Mouse (Mus musculus): ENCODE measurements around the gene Litaf. TPM values are rescaled to one million over a fixed set of nuclear protein-coding genes. Genes with fewer than 3 reads are reported as not detected.

The Litaf gene
- polyA plus RNA-seq, 1 experiment from 2014 or later, result 122 TPM

DNA sequence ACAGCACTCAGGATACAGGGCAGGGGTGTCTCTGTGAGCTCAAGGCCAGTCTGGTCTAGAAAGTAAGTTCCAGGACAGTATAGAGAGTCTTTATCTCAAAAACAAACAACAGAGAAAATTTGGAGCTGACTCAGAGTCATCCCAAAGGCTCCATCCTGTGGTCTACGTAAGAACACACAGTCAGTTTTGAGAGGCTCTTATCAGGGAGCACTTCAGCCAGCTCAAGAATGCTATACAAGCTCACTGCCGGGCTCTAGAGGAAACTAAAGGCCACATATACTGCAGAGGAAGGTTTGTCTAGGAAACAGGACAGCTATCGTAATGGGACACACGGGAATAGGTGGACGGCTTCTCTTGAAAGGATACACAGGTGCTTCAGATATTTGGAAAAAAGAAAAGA is 122.7 kb downstream of the Litaf start:
- no peaks in the 10 kb centered on the region for H3K27me3 ChIP-seq
- no peak overlapping the region for H3K27ac ChIP-seq
- 57% methylated on average over 5 of the region's 5 CpGs for WGBS
- H3K36me3 ChIP-seq, result no peaks in the 10 kb centered on the region
- no peak for ATAC-seq (replicated peaks; ENCODE audit: low FRiP score)
- no peak overlapping the region for H3K9ac ChIP-seq
- H3K4me3 ChIP-seq (replicated peaks), result no peak overlapping the region
- H3K9me3 ChIP-seq (replicated peaks), result no peaks in the 10 kb centered on the region
- H3K4me2 ChIP-seq, result no peak overlapping the region
- no peaks in the 10 kb centered on the region for H3K4me1 ChIP-seq

DNA sequence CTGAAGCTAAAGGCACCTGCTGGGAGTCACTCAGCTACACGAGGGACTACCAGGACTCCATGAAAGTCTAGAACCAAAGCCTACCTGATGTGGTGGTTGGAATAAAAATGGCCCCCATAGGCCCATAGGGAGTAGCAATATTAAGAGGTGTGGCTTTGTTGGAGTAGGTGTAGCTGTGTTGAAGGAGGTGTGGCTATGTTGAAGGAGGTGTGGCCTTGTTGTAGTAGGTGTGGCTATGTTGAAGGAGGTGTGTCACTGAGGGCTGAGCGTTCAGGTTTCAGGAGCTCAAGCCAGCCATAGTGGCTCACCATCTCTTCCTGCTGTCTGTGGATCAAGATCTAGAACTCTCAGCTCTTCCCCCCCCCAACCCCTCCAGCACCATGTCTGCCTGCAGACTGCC is 125.3 kb downstream of the Litaf start:
- no peak overlapping the region for H3K4me2 ChIP-seq
- peaks cover 5% of the 10 kb centered on the region; the same call in 1 of the 2 replicates for H3K4me1 ChIP-seq
- H3K9ac ChIP-seq, result no peak overlapping the region
- no peaks in the 10 kb centered on the region for H3K9me3 ChIP-seq (replicated peaks)
- ATAC-seq (replicated peaks; ENCODE audit: low FRiP score), result no peak
- H3K27me3 ChIP-seq, result no peaks in the 10 kb centered on the region
- no peak overlapping the region for H3K27ac ChIP-seq
- no peak overlapping the region for H3K4me3 ChIP-seq (replicated peaks)
- no peaks in the 10 kb centered on the region for H3K36me3 ChIP-seq
- WGBS, result 79% methylated on average over 2 of the region's 2 CpGs

DNA sequence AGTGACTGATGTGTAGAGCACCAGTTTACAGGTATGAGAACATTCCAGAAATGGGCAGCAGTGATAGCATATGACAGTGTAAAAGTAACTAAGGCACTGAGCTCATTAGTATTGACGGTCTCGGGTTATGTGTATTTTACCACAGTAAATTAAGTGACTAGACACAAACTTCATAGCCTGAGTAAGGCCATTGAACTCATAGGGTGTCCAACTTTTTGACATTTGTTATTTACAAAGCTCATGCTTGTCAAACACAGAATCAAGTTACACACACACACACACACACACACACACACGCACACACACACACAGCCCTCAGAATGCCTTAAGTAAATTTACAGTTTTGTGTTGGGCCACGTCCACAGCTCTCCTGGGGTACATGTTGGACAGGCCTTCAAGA is 126.0 kb downstream of the Litaf start:
- Histone ChIP-seq H3K27ac (no peak overlapping the region), H3K4me2 (no peak overlapping the region), H3K4me1 (peaks cover 5% of the 10 kb centered on the region; the same call in 1 of the 2 replicates), H3K27me3 (no peaks in the 10 kb centered on the region), H3K9me3 (replicated peaks) (no peaks in the 10 kb centered on the region), H3K9ac (no peak overlapping the region), H3K36me3 (no peaks in the 10 kb centered on the region), H3K4me3 (replicated peaks) (no peak overlapping the region)
- ATAC-seq (replicated peaks; ENCODE audit: low FRiP score), result no peak
- 85% methylated on average over 4 of the region's 4 CpGs for WGBS

DNA sequence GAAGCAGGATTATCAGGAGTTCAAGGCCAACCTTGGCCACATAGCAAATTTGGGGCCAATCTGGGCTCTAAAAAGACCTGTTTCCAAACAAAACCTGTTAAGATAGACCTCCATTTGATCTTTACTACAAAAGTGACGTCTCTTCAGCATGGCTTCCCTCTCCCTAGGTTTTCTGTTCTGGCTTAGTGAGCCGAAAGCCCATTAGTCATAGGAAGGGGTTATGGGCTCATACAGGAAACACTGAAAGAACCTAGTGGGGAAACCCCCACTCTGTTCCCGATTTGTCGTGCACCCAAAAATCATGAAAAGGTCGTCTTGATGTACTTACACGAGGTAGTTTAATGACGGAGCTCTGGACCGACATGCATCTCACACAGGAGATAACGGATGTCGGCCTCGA is 128.5 kb downstream of the Litaf start:
- H3K9me3 ChIP-seq (replicated peaks), result no peaks in the 10 kb centered on the region
- peaks cover 5% of the 10 kb centered on the region; the same call in 1 of the 2 replicates for H3K4me1 ChIP-seq
- H3K4me3 ChIP-seq (replicated peaks), result no peak overlapping the region
- H3K36me3 ChIP-seq, result no peaks in the 10 kb centered on the region
- no peak overlapping the region for H3K27ac ChIP-seq
- WGBS, result 83% methylated on average over 11 of the region's 11 CpGs
- no peak overlapping the region for H3K9ac ChIP-seq
- ATAC-seq (replicated peaks; ENCODE audit: low FRiP score), result no peak
- no peaks in the 10 kb centered on the region for H3K27me3 ChIP-seq
- no peak overlapping the region for H3K4me2 ChIP-seq

DNA sequence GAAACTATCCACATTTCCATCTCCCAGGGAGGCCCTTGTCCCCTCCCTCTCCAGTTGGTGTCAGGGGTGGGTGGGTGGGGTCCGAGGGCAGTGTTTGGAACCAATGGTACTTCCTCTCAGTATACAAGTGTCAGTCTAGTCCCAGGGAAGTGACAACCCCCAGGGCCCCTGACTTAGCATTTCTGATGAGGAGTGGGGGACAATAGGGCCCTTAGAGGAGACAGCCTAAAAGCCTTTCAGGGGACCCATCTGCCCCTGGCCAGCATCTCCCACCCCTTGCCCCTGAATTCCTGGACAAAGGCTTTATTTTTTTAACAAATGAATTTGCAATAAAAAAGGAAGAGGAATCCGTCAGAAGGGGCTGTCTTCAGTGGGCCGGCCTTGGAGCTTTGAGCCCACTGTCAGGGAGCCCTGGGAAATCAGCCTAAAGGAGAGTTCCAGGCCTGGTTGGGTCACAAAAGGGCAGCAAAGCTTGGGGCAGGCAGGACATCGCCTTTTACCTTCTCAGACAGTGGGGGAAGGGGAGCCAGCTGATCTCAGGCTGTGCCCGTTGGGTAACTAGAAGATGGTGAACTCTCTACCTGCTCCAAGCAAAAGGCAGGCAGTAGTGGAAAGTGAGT is 129.1 kb downstream of the Litaf start:
- ATAC-seq (replicated peaks; ENCODE audit: low FRiP score), result no peak
- Histone ChIP-seq H3K4me1 (peaks cover 5% of the 10 kb centered on the region; the same call in 1 of the 2 replicates), H3K36me3 (no peaks in the 10 kb centered on the region), H3K4me3 (replicated peaks) (no peak overlapping the region), H3K9me3 (replicated peaks) (no peaks in the 10 kb centered on the region), H3K27me3 (no peaks in the 10 kb centered on the region), H3K4me2 (no peak overlapping the region), H3K27ac (no peak overlapping the region), H3K9ac (no peak overlapping the region)
- 56% methylated on average over 5 of the region's 5 CpGs for WGBS

DNA sequence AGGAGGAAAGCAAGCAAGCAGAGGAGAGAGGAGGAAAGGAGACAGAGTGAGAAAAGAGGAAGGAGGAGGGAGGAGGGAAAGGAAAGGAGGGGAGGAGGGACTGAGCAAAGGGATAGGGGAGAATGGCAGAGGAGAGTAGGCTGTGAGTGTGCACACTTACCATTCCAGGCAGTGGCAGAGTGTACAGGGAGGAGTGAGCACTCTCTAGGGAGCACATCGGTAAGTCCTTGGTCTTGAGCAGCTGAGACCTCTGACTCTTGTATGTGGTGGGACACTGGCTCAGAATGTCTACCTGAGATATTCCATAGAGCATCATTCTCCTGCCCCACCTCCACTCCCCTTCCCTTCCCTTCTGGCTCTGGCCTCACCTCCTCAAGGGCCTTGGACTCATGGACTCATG is 131.9 kb downstream of the Litaf start:
- H3K9me3 ChIP-seq (replicated peaks), result no peaks in the 10 kb centered on the region
- H3K27ac ChIP-seq, result no peak overlapping the region
- H3K27me3 ChIP-seq, result no peaks in the 10 kb centered on the region
- 90% methylated on average over 1 of the region's 1 CpGs for WGBS
- H3K4me2 ChIP-seq, result no peak overlapping the region
- no peak for ATAC-seq (replicated peaks; ENCODE audit: low FRiP score)
- no peaks in the 10 kb centered on the region for H3K36me3 ChIP-seq
- no peak overlapping the region for H3K9ac ChIP-seq
- peaks cover 5% of the 10 kb centered on the region; the same call in 1 of the 2 replicates for H3K4me1 ChIP-seq
- H3K4me3 ChIP-seq (replicated peaks), result no peak overlapping the region

DNA sequence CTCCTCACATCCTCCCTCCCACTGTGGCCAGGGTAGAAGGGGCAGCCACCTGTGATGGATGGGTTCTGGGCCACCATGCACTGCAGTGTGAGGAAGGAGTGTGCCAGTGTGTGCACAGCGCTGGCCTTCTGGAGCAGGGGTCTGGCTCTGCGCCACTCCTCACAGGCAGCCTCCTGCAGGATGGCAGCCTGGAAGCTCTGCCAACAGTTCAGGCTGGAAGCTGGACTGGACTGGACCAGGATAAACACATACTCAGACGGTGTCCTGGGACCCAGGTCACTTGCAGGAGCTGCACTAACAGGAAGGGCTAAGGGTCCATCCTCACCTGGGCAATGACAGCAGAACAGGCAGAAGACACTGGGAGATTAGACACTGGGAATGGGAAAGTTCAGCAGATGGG is 132.6 kb downstream of the Litaf start:
- ATAC-seq (replicated peaks; ENCODE audit: low FRiP score), result 0 out of 2 replicates have a peak, but pooled peaks have one; percentile 6
- Histone ChIP-seq H3K9me3 (replicated peaks) (no peaks in the 10 kb centered on the region), H3K4me1 (peaks cover 5% of the 10 kb centered on the region; the same call in 1 of the 2 replicates), H3K4me2 (no peak overlapping the region), H3K27me3 (no peaks in the 10 kb centered on the region), H3K27ac (no peak overlapping the region), H3K4me3 (replicated peaks) (no peak overlapping the region), H3K9ac (no peak overlapping the region), H3K36me3 (no peaks in the 10 kb centered on the region)
- WGBS, result 84% methylated on average over 3 of the region's 3 CpGs

DNA sequence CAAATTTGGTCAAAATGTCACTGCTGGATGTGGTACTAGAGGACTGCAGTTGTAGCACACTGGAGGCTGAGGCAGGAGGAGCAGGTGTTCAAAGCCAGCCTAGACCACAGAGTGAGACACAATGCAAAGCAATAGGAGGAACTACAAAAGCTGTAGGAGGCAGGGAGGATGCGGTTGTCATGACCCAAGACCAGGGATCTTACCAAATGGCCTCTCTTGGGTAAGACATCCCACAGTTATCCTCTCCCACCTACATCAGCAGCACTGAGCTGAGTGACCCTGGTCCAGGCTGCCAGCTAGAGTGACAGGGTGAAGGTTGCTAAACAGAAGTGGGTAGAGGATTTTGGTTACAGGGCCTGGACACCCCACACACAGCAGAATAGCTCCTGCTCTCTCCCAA is 138.9 kb downstream of the Litaf start:
- Histone ChIP-seq H3K4me2 (no peak overlapping the region), H3K4me3 (replicated peaks) (no peak overlapping the region), H3K9me3 (replicated peaks) (no peaks in the 10 kb centered on the region), H3K27me3 (no peaks in the 10 kb centered on the region), H3K9ac (no peak overlapping the region), H3K36me3 (no peaks in the 10 kb centered on the region), H3K27ac (no peak overlapping the region), H3K4me1 (no peaks in the 10 kb centered on the region)
- 88% methylated on average over 1 of the region's 1 CpGs for WGBS
- no peak for ATAC-seq (replicated peaks; ENCODE audit: low FRiP score)

DNA sequence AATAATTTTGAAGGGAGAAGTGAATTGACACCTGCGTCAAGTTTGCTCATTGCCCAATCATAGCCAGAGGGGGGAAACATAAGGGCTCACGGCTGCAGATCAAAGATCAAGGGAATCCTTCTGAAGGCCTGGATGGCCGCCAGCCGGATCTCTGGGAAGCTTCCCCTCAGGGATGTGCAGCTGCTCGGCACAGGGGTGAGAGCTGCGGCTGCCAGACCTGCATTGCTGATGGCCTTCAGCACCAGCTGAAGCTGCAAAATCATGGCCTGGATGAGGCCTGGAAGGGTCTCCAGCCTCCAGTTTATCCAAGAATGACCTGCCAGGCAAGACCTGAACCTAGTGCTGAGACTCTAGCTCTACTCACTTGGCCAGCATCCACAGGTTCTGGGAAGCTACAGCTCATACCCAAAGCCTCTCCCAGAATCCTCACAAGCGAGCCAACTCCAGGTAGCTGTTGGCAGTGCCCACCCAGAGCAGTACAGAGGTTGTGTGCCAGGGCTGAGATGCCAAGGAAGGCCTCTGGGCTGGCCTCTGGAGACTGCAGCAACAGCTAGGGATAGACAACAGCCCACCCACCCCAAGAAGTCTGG is 140.3 kb downstream of the Litaf start:
- Histone ChIP-seq H3K27ac (no peak overlapping the region), H3K4me3 (replicated peaks) (no peak overlapping the region), H3K27me3 (no peaks in the 10 kb centered on the region), H3K4me1 (no peaks in the 10 kb centered on the region), H3K4me2 (no peak overlapping the region), H3K9me3 (replicated peaks) (no peaks in the 10 kb centered on the region), H3K9ac (no peak overlapping the region), H3K36me3 (no peaks in the 10 kb centered on the region)
- WGBS, result 40% methylated on average over 7 of the region's 7 CpGs
- no peak for ATAC-seq (replicated peaks; ENCODE audit: low FRiP score)

DNA sequence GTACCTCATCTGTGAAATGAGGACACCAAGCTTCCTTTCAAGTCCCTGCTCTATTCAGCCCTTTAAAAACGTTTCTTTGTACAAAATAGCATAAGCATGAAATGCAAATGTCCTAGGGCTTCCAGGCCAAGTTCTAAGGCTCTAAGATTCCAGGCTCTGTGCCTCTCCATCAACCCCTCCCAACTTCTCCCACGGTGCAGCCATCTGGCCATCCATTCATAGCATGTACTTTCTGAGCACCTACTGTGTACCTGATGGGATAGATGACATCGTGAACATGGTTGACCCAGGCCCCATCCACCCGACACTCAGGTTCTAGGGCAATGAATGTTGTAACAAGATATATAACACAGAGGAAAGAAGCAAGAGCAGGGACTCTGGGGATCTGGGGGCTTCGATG is 142.4 kb downstream of the Litaf start:
- ATAC-seq (replicated peaks; ENCODE audit: low FRiP score), result no peak
- WGBS, result 69% methylated on average over 5 of the region's 5 CpGs
- no peaks in the 10 kb centered on the region for H3K27me3 ChIP-seq

DNA sequence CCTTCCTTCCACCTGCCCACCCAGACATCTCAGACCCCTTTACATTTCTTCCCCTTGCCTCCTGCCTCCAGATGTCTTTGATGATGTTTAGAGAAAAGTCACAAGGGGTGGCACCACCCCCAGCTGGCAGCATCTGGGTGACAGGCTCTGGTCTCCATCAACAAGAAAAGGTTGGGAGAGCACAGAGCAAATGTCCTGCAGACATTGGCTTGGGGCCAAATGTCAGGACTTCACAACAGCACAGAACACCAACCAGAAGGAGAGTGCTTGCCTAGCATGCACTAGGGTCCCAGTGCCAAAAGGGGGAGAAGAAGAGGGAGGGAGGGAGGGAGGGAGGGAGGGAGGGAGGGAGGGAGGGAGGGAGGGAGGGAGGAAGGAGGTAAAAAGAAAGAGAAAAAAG is 146.1 kb downstream of the Litaf start:
- no peak overlapping the region for H3K4me3 ChIP-seq (replicated peaks)
- no peak overlapping the region for H3K27ac ChIP-seq
- no peak for ATAC-seq (replicated peaks; ENCODE audit: low FRiP score)
- no peaks in the 10 kb centered on the region for H3K27me3 ChIP-seq
- no peaks in the 10 kb centered on the region for H3K4me1 ChIP-seq
- H3K9ac ChIP-seq, result no peak overlapping the region
- no peak overlapping the region for H3K4me2 ChIP-seq
- no peaks in the 10 kb centered on the region for H3K36me3 ChIP-seq
- H3K9me3 ChIP-seq (replicated peaks), result no peaks in the 10 kb centered on the region

More for the DNA sequence above, 142.4 kb downstream of the Litaf start:
- Histone ChIP-seq H3K9ac (no peak overlapping the region), H3K36me3 (no peaks in the 10 kb centered on the region), H3K27ac (no peak overlapping the region), H3K4me1 (no peaks in the 10 kb centered on the region), H3K4me2 (no peak overlapping the region), H3K9me3 (replicated peaks) (no peaks in the 10 kb centered on the region), H3K4me3 (replicated peaks) (no peak overlapping the region)

DNA sequence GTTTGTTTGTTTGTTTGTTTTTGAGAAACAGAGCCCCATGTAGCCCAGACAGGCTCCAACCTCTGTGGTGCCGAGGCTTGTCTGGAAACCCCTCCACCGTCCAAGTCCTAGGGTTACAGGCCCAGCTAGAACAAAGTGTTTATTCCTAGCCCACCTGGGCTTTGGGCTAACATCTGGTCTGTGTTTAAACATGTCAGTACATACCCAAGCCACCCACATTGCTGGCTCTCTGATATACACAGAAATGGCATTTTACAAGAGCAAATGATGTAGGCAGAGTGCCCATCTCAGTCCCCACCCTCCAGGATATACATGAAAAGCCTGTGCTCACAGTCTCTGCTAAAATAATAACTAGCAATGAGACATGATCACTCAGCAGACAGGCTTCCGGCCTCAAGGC is 149.7 kb downstream of the Litaf start:
- Histone ChIP-seq H3K4me1 (no peaks in the 10 kb centered on the region), H3K27me3 (no peaks in the 10 kb centered on the region), H3K4me3 (replicated peaks) (no peak overlapping the region), H3K4me2 (no peak overlapping the region), H3K27ac (no peak overlapping the region), H3K36me3 (no peaks in the 10 kb centered on the region), H3K9ac (no peak overlapping the region), H3K9me3 (replicated peaks) (no peaks in the 10 kb centered on the region)
- WGBS, result 74% methylated on average over 3 of the region's 3 CpGs
- no peak for ATAC-seq (replicated peaks; ENCODE audit: low FRiP score)

DNA sequence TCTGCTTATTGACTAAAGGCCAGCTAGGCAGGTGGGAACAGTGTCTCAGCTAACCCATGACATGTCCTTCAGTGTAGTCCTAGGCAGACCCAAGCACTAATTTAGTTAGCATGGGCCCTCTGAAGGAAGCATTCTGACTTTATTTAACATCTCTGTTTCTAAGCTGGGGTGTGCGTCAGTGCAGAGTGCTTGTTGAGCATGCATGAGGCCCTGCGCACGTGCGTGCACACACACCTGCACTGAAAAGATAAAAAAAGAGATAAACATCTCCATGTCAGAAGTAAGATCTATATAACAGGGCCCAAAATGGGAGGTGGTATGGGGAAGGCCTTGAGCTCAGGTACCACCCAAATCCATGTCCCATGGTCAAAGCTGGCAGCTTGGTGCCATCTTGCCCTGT is 150.9 kb downstream of the Litaf start:
- H3K36me3 ChIP-seq, result no peaks in the 10 kb centered on the region
- no peaks in the 10 kb centered on the region for H3K9me3 ChIP-seq (replicated peaks)
- H3K4me1 ChIP-seq, result no peaks in the 10 kb centered on the region
- H3K27me3 ChIP-seq, result no peaks in the 10 kb centered on the region
- no peak for ATAC-seq (replicated peaks; ENCODE audit: low FRiP score)
- no peak overlapping the region for H3K4me3 ChIP-seq (replicated peaks)
- no peak overlapping the region for H3K27ac ChIP-seq
- no peak overlapping the region for H3K9ac ChIP-seq
- no peak overlapping the region for H3K4me2 ChIP-seq
- WGBS, result 95% methylated on average over 4 of the region's 4 CpGs
